ENCODE assay signal across 15 mouse cellular contexts in the genomic region with DNA sequence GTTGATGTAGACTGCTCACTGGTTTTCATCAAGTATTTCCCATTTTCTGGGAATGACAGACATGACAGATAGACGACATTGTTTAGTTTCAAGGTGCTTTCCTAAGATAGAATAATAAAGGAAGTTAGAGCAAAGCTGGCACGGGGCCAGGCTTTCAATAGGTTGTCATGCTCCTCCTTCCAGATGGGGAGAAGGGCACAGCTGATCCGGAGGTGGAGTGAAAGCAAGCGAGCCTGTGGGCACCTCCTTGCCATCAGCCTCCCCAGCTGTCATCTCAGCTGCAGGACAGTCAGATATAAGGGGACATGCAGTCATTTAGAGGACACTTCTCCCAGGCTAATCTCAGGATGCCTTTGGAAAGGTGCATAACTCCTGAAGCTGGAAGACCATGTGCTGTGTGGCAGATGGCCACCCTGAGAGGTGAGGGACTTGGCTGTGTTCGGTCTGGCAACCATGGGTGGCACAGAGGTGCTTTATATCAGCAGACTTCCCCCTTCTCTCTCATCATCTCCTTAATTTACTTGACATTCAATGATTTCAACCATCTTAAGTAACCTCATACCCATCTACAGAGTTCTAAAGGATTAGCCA.
DNase-seq lines count a peak whose midpoint lies in the region; ATAC-seq and TF ChIP-seq lines count a peak whose summit lies in the region.
"Had no signal": no experiment of that assay in that cellular context is flagged by ENCODE, and none has a peak within 500 bp of the region (broad histone marks: within the 10 kb centered on the region; RNA-seq: fewer than 3 reads in every experiment).

No protein-coding gene starts in this region.

- no peak for ATAC-seq in cerebellum, adult (ENCODE audit: insufficient number of reproducible peaks, low FRiP score, low TSS enrichment)
- ATAC-seq in hindbrain, embryonic 16.5 days, result peak; percentile 42; the same call in 1 of the 2 replicates
- ATAC-seq in hindbrain, embryonic 12.5 days (ENCODE audit: low FRiP score), result no peak
- ATAC-seq: forebrain, embryonic 15.5 days; midbrain, embryonic 15.5 days had no signal

- H3K9me3 ChIP-seq in hindbrain, embryonic 16.5 days (ENCODE audit: control insufficient read depth, low read length), result no peaks in the 10 kb centered on the region
- no peaks in the 10 kb centered on the region for H3K9me3 ChIP-seq in hindbrain, embryonic 12.5 days (replicated peaks)
- H3K9me3 ChIP-seq: embryonic facial prominence, embryonic 12.5 days; forebrain, embryonic 15.5 days; midbrain, embryonic 15.5 days; stomach, embryonic 15.5 days had no signal

- H3K36me3 ChIP-seq in hindbrain, embryonic 16.5 days (ENCODE audit: control insufficient read depth, insufficient read depth, low read length), result no peaks in the 10 kb centered on the region
- H3K36me3 ChIP-seq in hindbrain, embryonic 12.5 days, result no peaks in the 10 kb centered on the region
- H3K36me3 ChIP-seq: embryonic facial prominence, embryonic 12.5 days; forebrain, embryonic 15.5 days; midbrain, embryonic 15.5 days; stomach, embryonic 15.5 days had no signal

- H3K4me3 ChIP-seq in cerebellum, adult 2 months (replicated peaks; ENCODE audit: insufficient read depth, low read depth, low read length), result no peak overlapping the region
- no peak overlapping the region for H3K4me3 ChIP-seq in hindbrain, embryonic 16.5 days (ENCODE audit: low read length)
- H3K4me3 ChIP-seq in hindbrain, embryonic 12.5 days, result no peak overlapping the region
- H3K4me3 ChIP-seq: embryonic facial prominence, embryonic 12.5 days; forebrain, embryonic 15.5 days; heart, adult 2 months; midbrain, embryonic 15.5 days; stomach, embryonic 15.5 days had no signal

- DNase-seq in cerebellum, adult 2 months, result peak; percentile 24 to 29
- peak; percentile 32 for DNase-seq in MN1 (ENCODE audit: low spot score)
- peak; percentile 10 for DNase-seq in left cerebral cortex, postnatal 4 days
- DNase-seq in yolk sac, embryonic 10.5 days (ENCODE audit: low spot score), result no peak
- no peak for DNase-seq in adrenal gland, adult 18-20 months (ENCODE audit: low spot score in 2 of 2)
- DNase-seq: heart, adult 2 months; heart, postnatal 14 days; kidney, adult 11 months had no signal

- no peak overlapping the region for H3K4me2 ChIP-seq in hindbrain, embryonic 16.5 days (ENCODE audit: low read length)
- H3K4me2 ChIP-seq in hindbrain, embryonic 12.5 days (replicated peaks), result no peak overlapping the region
- H3K4me2 ChIP-seq: embryonic facial prominence, embryonic 12.5 days; forebrain, embryonic 15.5 days; midbrain, embryonic 15.5 days; stomach, embryonic 15.5 days had no signal

- H3K27ac ChIP-seq in cerebellum, adult 2 months (ENCODE audit: insufficient read depth, low read length), result no peak overlapping the region
- no peak overlapping the region for H3K27ac ChIP-seq in hindbrain, embryonic 16.5 days (ENCODE audit: low read depth, low read length)
- no peak overlapping the region for H3K27ac ChIP-seq in hindbrain, embryonic 12.5 days
- H3K27ac ChIP-seq: embryonic facial prominence, embryonic 12.5 days; forebrain, embryonic 15.5 days; heart, adult 2 months; midbrain, embryonic 15.5 days; stomach, embryonic 15.5 days had no signal

- TF ChIP-seq CTCF in cerebellum, adult 2 months (IDR thresholded peaks at IDR 0.05; ENCODE audit: borderline replicate concordance, insufficient read depth, low read depth, low read length), result no peak

- 23% methylated on average over 5 of the region's 5 CpGs for WGBS in cerebellum, adult 2 months
- 67% methylated on average over 5 of the region's 5 CpGs for WGBS in hindbrain, embryonic 16.5 days
- 75% methylated on average over 5 of the region's 5 CpGs for WGBS in hindbrain, embryonic 12.5 days

- H3K27me3 ChIP-seq in cerebellum, adult 2 months (ENCODE audit: control insufficient read depth, insufficient read depth, low read length), result no peaks in the 10 kb centered on the region
- H3K27me3 ChIP-seq in hindbrain, embryonic 16.5 days (replicated peaks; ENCODE audit: control insufficient read depth, insufficient read depth, low read length), result no peaks in the 10 kb centered on the region
- no peaks in the 10 kb centered on the region for H3K27me3 ChIP-seq in hindbrain, embryonic 12.5 days
- H3K27me3 ChIP-seq: embryonic facial prominence, embryonic 12.5 days; forebrain, embryonic 15.5 days; midbrain, embryonic 15.5 days; stomach, embryonic 15.5 days had no signal

- H3K9ac ChIP-seq in hindbrain, embryonic 16.5 days (ENCODE audit: low read depth, low read length), result no peak overlapping the region
- H3K9ac ChIP-seq in hindbrain, embryonic 12.5 days, result no peak overlapping the region
- H3K9ac ChIP-seq: embryonic facial prominence, embryonic 12.5 days; forebrain, embryonic 15.5 days; midbrain, embryonic 15.5 days; stomach, embryonic 15.5 days had no signal

- peaks cover 4% of the 10 kb centered on the region; the same call in 1 of the 2 replicates for H3K4me1 ChIP-seq in cerebellum, adult 2 months (ENCODE audit: control insufficient read depth, insufficient read depth, low read length)
- H3K4me1 ChIP-seq in hindbrain, embryonic 16.5 days (ENCODE audit: control insufficient read depth, insufficient read depth, low read depth, low read length), result no peaks in the 10 kb centered on the region
- no peaks in the 10 kb centered on the region for H3K4me1 ChIP-seq in hindbrain, embryonic 12.5 days
- H3K4me1 ChIP-seq: embryonic facial prominence, embryonic 12.5 days; forebrain, embryonic 15.5 days; midbrain, embryonic 15.5 days; stomach, embryonic 15.5 days had no signal

- intact Hi-C loops in left cerebral cortex, postnatal 4 days (cut with DNase I), result no loop called here

- TF ChIP-seq POLR2A in cerebellum, adult 2 months (IDR thresholded peaks at IDR 0.05; ENCODE audit: borderline replicate concordance, insufficient read depth, low read length), result no peak

Comparison
In these comparisons a context has a peak if more than half of its experiments do, and no peak if none do; other contexts are left out.
1. DNase-seq: peak in cerebellum, adult 2 months (2 of 2), MN1 (single experiment) and left cerebral cortex, postnatal 4 days (single experiment); none in yolk sac, embryonic 10.5 days (single experiment) and adrenal gland, adult 18-20 months (0 of 2).